Mouse (Mus musculus): ENCODE measurements around the gene Phlpp2.

DNA sequence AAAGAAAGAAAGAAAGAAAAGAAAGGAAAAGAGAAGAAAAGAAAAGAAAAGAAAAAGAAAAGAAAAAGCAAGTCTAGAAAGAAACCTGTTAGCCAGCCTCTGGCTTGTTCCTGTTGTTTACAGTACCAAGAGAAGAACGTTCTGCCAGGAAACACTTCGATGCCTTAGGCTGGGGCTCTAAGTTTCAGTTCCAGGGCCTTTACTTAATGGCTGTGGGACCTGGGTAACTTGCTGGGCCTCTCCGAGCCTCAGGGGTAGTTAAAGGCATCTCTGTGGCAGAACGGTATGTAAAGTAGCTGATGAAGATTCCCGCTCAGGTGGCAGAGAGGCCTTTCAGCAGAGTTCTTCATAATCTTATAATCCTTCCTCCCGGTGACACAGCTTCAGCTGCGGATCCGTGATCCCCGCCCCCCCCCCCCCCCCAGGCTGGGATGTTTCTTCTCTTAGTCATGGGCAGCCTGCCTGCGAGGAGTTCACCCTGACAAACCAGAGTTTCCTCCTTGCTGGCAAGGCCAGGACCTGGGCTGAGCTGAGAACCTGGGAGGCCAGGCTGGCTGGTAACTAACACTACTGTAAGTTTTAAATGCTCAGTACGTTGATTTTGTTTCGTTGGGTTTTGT lies 89.8 kb downstream of the Phlpp2 start:
- TF ChIP-seq GATA1 (IDR thresholded peaks at IDR 0.05; ENCODE audit: low read length) (no peak), TAL1 (IDR thresholded peaks at IDR 0.05; ENCODE audit: low read length) (no peak)
